Mouse (Mus musculus) liver, adult 10 weeks (tissue): ENCODE measurements around the gene Tubd1. TPM values are rescaled to one million over a fixed set of nuclear protein-coding genes. Genes with fewer than 3 reads are reported as not detected.

Experiments used
- polyA plus RNA-seq: library from polyadenylated mRNA; stranded (reverse); fragments of 350-450 nt; fragmentation: Illumina TruSeq; extraction: RNeasy Lipid Tissue Mini Kit (QIAGEN cat#74804); gene quantifications from one replicate; pipeline ENCODE4 v1.2.3, GENCODE M21; 2014; ENCODE audit warnings: low read depth, low replicate concordance

Gene Tubd1
- polyA plus RNA-seq, result 3.7 TPM

GRCm38 (mm10) chr11:86544639-86545299 is at the start of gene Tubd1, which contains the start of gene Rps6kb1:
Gene Tubd1, plus strand, starts transcription at chr11:86544991.
Gene Rps6kb1, minus strand, starts transcription at chr11:86544805.

Other genes with a start within 250 kb of the Tubd1 start
- gene Med13, start 187.4 kb upstream of the Tubd1 start, polyA plus RNA-seq, result 23.7 TPM
- gene Rnft1, start 60.3 kb upstream of the Tubd1 start, polyA plus RNA-seq, result 58.9 TPM
- gene Rps6kb1, start 186 bp upstream of the Tubd1 start, polyA plus RNA-seq, result 28.0 TPM
- 275 TPM for gene Vmp1, start 138.8 kb downstream of the Tubd1 start, polyA plus RNA-seq
- 10.2 TPM for gene Ptrh2, start 139.0 kb downstream of the Tubd1 start, polyA plus RNA-seq
- 175 TPM for gene Cltc, start 212.6 kb downstream of the Tubd1 start, polyA plus RNA-seq